Mouse (Mus musculus) ES-E14 (cell line): Measurements from ENCODE around the gene Il12rb1.

Source experiments
- HCFC1 ChIP-seq: IDR thresholded peaks from 2 replicates; pipeline ENCODE4 v1.6.1; 2012; ENCODE audit warnings: low read length, inconsistent platforms, borderline replicate concordance; ENCODE audit not compliant: insufficient read depth
- ZNF384 ChIP-seq: IDR thresholded peaks from 2 replicates; pipeline ENCODE4 v1.6.1; 2012; ENCODE audit warnings: low read depth, low read length, inconsistent platforms

- TF ChIP-seq HCFC1 (no peak), ZNF384 (no peak)
Observed at GRCm38 (mm10) chr8:70856028-70856427, 47.8 kb downstream of the Il12rb1 start.
